Mouse (Mus musculus) embryonic facial prominence, embryonic 13.5 days (tissue): ENCODE measurements around the gene Zfp949. TPM values are rescaled to one million over a fixed set of nuclear protein-coding genes. Genes with fewer than 3 reads are reported as not detected.
A peak's percentile ranks its signal among the peaks of the same experiment; 100 is the strongest.

Experiments
- ATAC-seq: fragments of 200-750 bp; cut with Nextera tagmentation; 2 replicates; pipeline ENCODE4 v1.8.0; 2017; ENCODE audit warnings: low read depth; ENCODE audit not compliant: insufficient number of reproducible peaks, insufficient read depth, low FRiP score, low TSS enrichment
- H3K27ac ChIP-seq: fragments of 300-500 bp; sonication (generic); 2 replicates; pipeline ENCODE4 v1.5.1; 2015; ENCODE audit warnings: moderate library complexity, mild to moderate bottlenecking, inconsistent platforms
- H3K27me3 ChIP-seq: fragments of 300-500 bp; sonication (generic); 2 replicates; pipeline ENCODE4 v1.6.1; 2015; ENCODE audit warnings: mild to moderate bottlenecking, inconsistent platforms
- H3K36me3 ChIP-seq: fragments of 300-500 bp; sonication (generic); 2 replicates; pipeline ENCODE4 v1.6.1; 2015; ENCODE audit warnings: mild to moderate bottlenecking, inconsistent platforms
- H3K4me1 ChIP-seq: fragments of 300-500 bp; sonication (generic); 2 replicates; pipeline ENCODE4 v1.6.1; 2015; ENCODE audit warnings: inconsistent platforms
- H3K4me2 ChIP-seq: fragments of 300-500 bp; sonication (generic); 2 replicates; pipeline ENCODE4 v1.6.1; 2015; ENCODE audit warnings: moderate library complexity, mild to moderate bottlenecking, inconsistent platforms
- H3K4me3 ChIP-seq: fragments of 300-500 bp; sonication (generic); 2 replicates; pipeline ENCODE4 v1.5.1; 2015; ENCODE audit warnings: mild to moderate bottlenecking, inconsistent platforms
- H3K9ac ChIP-seq: fragments of 300-500 bp; sonication (generic); 2 replicates; pipeline ENCODE4 v1.6.1; 2015; ENCODE audit warnings: mild to moderate bottlenecking, inconsistent platforms
- H3K9me3 ChIP-seq: fragments of 300-500 bp; sonication (generic); 2 replicates; pipeline ENCODE4 v1.6.1; 2016; ENCODE audit warnings: inconsistent platforms
- WGBS: fragments of 180-500 bp; shearing (Covaris S2); methylation state at CpG from one replicate; pipeline ENCODE4 v1.1.7; 2015; ENCODE audit warnings: mixed read lengths; 5-methylcytosine and 5-hydroxymethylcytosine counted together
- polyA plus RNA-seq: library from polyadenylated mRNA; unstranded; fragments of >200 nt; fragmentation: Nextera tagmentation; extraction: Ambion mirVana; gene quantifications from 2 replicates; pipeline ENCODE4 v1.2.1, GENCODE M21; 2015

Zfp949 gene
- polyA plus RNA-seq, 1 experiment from 2014 or later = 17.8 TPM

DNA sequence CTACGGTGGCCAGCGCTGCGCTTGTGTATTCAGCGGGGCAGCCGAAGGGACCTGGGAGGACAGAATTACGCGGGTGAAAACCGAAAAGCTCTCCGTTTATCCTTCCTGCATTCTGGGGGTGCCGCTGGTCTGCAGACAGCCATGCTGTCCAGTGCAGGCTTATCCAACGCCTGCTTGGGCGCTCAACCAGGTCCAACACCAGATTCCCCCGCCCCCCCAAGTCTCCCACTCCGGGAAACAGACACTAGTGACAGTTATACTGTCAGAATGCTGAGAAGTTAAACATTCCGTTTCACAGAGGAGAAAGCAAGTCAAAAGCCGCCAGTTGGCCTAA lies 24.5 kb upstream of the Zfp949 start:
- Histone ChIP-seq H3K27me3 (no peaks in the 10 kb centered on the region), H3K4me2 (peak overlapping the region; percentile 65), H3K9ac (peak overlapping the region; percentile 97), H3K9me3 (no peaks in the 10 kb centered on the region), H3K36me3 (peaks cover 19% of the 10 kb centered on the region), H3K4me1 (peaks cover 15% of the 10 kb centered on the region; the same call in 1 of the 2 replicates), H3K27ac (peak overlapping the region; percentile 89), H3K4me3 (peak overlapping the region; percentile 77)
- 2% methylated on average over 16 of the region's 16 CpGs for WGBS
- no peak for ATAC-seq

- 95% methylated on average over 2 of the region's 2 CpGs for WGBS
- Histone ChIP-seq H3K9me3 (no peaks in the 10 kb centered on the region), H3K9ac (no peak overlapping the region), H3K27me3 (no peaks in the 10 kb centered on the region), H3K4me1 (peaks cover 15% of the 10 kb centered on the region; the same call in 1 of the 2 replicates), H3K36me3 (peaks cover 18% of the 10 kb centered on the region), H3K4me2 (no peak overlapping the region), H3K4me3 (no peak overlapping the region), H3K27ac (no peak overlapping the region)
- no peak for ATAC-seq
These were observed 23.5 kb upstream of the Zfp949 start for GRCm38 (mm10) chr9:88524367-88524766.

- H3K4me2 ChIP-seq = no peak overlapping the region
- H3K9me3 ChIP-seq = no peaks in the 10 kb centered on the region
- 81% methylated on average over 3 of the region's 3 CpGs for WGBS
- H3K36me3 ChIP-seq = peaks cover 14% of the 10 kb centered on the region
- H3K4me3 ChIP-seq = no peak overlapping the region
- no peaks in the 10 kb centered on the region for H3K27me3 ChIP-seq
- H3K27ac ChIP-seq = no peak overlapping the region
- ATAC-seq = no peak
- H3K4me1 ChIP-seq = peaks cover 15% of the 10 kb centered on the region; the same call in 1 of the 2 replicates
- no peak overlapping the region for H3K9ac ChIP-seq
These were observed 23.0 kb upstream of the Zfp949 start for GRCm38 (mm10) chr9:88524796-88525195.

GRCm38 (mm10) chr9:88525341-88525740 lies 22.5 kb upstream of the Zfp949 start:
- ATAC-seq = no peak
- Histone ChIP-seq H3K27ac (no peak overlapping the region), H3K27me3 (no peaks in the 10 kb centered on the region), H3K4me2 (no peak overlapping the region), H3K4me3 (no peak overlapping the region), H3K9me3 (no peaks in the 10 kb centered on the region), H3K9ac (no peak overlapping the region), H3K36me3 (peaks cover 9% of the 10 kb centered on the region), H3K4me1 (peaks cover 12% of the 10 kb centered on the region; the same call in 1 of the 2 replicates)
- WGBS = 91% methylated on average over 6 of the region's 6 CpGs

DNA sequence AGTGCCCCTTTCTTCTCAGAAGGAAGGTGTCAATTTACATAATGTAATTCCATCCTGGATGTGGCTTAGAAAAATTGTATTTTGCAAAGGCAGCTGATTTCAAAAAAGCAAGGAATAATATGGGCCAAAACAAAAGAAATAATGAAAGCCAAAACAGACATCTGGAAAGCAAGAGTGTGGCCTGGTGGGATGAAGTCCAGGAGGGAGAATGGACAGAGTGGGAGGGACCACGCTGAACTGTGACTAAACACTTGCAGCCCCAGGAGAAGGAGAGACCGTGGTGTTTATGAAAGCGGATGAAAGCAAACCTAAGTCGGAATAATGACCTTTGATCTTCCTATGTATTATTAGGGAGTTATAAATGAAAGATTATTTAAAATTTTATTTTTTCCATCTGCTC lies 19.9 kb upstream of the Zfp949 start:
- 42% methylated on average over 4 of the region's 4 CpGs for WGBS
- Histone ChIP-seq H3K36me3 (no peaks in the 10 kb centered on the region), H3K27me3 (no peaks in the 10 kb centered on the region), H3K4me1 (0 out of 2 replicates have a peak, but pooled peaks cover 2% of the 10 kb centered on the region), H3K4me3 (no peak overlapping the region), H3K9me3 (no peaks in the 10 kb centered on the region), H3K4me2 (no peak overlapping the region), H3K9ac (no peak overlapping the region), H3K27ac (no peak overlapping the region)
- no peak for ATAC-seq

DNA sequence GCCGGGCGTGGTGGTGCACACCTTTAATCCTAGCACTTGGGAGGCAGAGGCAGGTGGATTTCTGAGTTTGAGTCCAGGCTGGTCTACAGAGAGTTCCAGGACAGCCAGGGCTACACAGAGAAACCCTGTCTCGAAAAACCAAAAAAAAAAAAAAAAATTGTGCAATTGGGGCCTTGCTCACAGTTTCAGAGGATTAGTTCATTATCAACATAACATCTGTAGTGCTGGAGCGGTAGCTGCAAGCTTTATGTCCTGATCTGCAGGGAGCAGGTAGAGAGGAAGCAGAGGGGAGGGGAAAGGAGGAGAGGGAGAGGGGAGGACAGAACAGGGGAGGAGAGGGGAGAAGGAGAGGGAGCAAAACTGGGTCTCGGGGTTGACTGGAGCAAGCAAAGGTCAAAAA lies 19.1 kb upstream of the Zfp949 start:
- no peaks in the 10 kb centered on the region for H3K9me3 ChIP-seq
- no peaks in the 10 kb centered on the region for H3K27me3 ChIP-seq
- no peak overlapping the region for H3K4me3 ChIP-seq
- H3K4me1 ChIP-seq = no peaks in the 10 kb centered on the region
- H3K4me2 ChIP-seq = no peak overlapping the region
- no peak overlapping the region for H3K27ac ChIP-seq
- no peak for ATAC-seq
- H3K36me3 ChIP-seq = no peaks in the 10 kb centered on the region
- H3K9ac ChIP-seq = no peak overlapping the region
- WGBS = 78% methylated on average over 5 of the region's 5 CpGs

DNA sequence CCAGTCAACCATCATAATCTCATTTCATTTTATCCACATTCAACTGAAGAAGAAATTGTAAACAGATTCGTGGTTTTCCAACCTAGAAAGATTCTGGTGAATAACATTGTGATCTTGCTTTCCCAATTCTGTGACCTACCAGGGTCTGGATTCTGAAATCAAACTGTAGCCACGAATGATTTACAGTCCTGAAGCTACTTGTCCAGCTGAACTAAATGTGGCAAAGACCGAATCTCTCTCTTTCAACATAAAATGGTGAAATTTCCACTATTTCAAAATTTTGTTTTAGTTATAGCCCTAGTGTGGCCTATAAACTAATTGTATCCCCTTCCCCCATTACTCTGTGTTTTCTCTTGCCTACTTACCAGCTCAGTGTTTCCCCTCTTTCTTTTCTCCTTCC lies 18.2 kb upstream of the Zfp949 start:
- no peak for ATAC-seq
- H3K4me1 ChIP-seq = no peaks in the 10 kb centered on the region
- H3K9me3 ChIP-seq = no peaks in the 10 kb centered on the region
- H3K4me3 ChIP-seq = no peak overlapping the region
- 75% methylated on average over 3 of the region's 3 CpGs for WGBS
- H3K4me2 ChIP-seq = no peak overlapping the region
- H3K27me3 ChIP-seq = no peaks in the 10 kb centered on the region
- H3K36me3 ChIP-seq = no peaks in the 10 kb centered on the region
- H3K27ac ChIP-seq = no peak overlapping the region
- no peak overlapping the region for H3K9ac ChIP-seq

DNA sequence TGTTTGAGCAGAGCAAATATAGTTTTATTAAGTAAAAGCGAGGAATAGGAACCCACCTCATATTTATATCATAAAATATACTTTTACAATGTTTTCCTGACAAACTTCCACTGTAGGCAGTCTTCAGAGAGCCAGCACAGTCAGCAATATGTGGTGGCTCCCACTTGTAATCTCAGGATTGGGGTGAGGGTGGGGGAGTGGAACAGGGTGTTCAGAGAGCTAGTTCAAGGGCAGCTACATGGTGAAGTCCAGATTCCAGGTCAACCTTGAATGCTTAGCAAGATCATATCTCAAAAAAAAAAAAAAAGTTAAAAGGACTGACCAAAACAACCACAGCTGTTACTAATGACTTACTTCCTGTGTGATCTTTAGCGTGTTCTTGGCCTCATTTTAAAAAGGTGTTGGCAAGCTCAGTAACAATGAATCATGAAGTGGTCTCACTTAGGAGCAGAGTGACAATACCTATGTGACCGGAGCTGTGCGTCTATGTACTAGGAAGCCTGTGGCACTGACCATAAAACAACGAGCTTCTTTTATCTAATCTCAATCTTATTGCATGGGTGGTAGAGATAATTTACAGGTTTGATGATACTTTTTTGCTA lies 17.7 kb upstream of the Zfp949 start:
- no peaks in the 10 kb centered on the region for H3K9me3 ChIP-seq
- no peaks in the 10 kb centered on the region for H3K27me3 ChIP-seq
- no peak for ATAC-seq
- no peak overlapping the region for H3K27ac ChIP-seq
- no peaks in the 10 kb centered on the region for H3K36me3 ChIP-seq
- no peak overlapping the region for H3K4me2 ChIP-seq
- H3K4me3 ChIP-seq = no peak overlapping the region
- no peaks in the 10 kb centered on the region for H3K4me1 ChIP-seq
- WGBS = 77% methylated on average over 5 of the region's 5 CpGs
- no peak overlapping the region for H3K9ac ChIP-seq

GRCm38 (mm10) chr9:88534093-88534492 lies 13.7 kb upstream of the Zfp949 start:
- H3K27me3 ChIP-seq = no peaks in the 10 kb centered on the region
- WGBS = 95% methylated on average over 5 of the region's 5 CpGs
- H3K27ac ChIP-seq = no peak overlapping the region
- H3K36me3 ChIP-seq = no peaks in the 10 kb centered on the region
- no peak overlapping the region for H3K4me2 ChIP-seq
- H3K4me1 ChIP-seq = no peaks in the 10 kb centered on the region
- no peak overlapping the region for H3K4me3 ChIP-seq
- H3K9me3 ChIP-seq = no peaks in the 10 kb centered on the region
- no peak for ATAC-seq
- no peak overlapping the region for H3K9ac ChIP-seq

DNA sequence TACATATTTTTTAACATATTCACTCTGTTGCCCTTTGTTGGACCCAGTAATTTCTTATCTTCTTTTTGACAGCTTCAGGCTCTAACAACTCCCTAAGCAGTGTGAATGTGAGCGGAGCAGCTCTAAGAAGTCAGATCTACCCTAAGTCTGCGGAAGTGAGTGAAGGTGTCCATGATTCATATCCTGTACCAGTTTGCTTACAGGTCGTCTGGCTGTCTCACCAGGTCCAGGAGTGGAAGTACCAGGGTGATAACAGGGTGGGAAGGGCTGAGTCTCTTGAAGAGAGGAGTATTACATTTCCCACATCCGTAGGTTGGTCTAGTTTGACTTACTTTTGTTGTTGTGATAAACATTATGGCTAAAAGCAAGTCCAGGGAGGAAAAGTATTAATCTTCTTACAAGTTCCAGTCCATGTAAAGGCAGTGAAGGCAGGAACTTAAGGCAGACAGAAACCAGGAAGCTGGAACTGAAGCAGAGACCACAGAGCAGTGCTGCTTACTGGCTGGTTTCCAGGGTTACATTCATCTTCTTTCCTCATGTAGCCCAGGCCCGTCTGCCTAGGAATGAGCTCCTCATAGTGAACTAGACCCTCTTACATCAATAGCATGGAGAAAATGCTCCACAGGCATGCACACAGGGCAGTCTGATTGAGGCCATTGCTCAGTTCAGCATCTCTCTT lies 8.1 kb upstream of the Zfp949 start:
- no peak overlapping the region for H3K9ac ChIP-seq
- H3K4me3 ChIP-seq = no peak overlapping the region
- 70% methylated on average over 5 of the region's 5 CpGs for WGBS

GRCm38 (mm10) chr9:88542816-88543215 lies 5.0 kb upstream of the Zfp949 start:
- WGBS = 24% methylated on average over 2 of the region's 2 CpGs
- Histone ChIP-seq H3K27me3 (no peaks in the 10 kb centered on the region), H3K4me1 (no peaks in the 10 kb centered on the region), H3K9ac (no peak overlapping the region), H3K9me3 (no peaks in the 10 kb centered on the region), H3K36me3 (no peaks in the 10 kb centered on the region), H3K4me2 (no peak overlapping the region), H3K4me3 (no peak overlapping the region), H3K27ac (no peak overlapping the region)
- ATAC-seq = no peak

More for the DNA sequence above, 8.1 kb upstream of the Zfp949 start:
- Histone ChIP-seq H3K27ac (no peak overlapping the region), H3K9me3 (no peaks in the 10 kb centered on the region), H3K27me3 (no peaks in the 10 kb centered on the region), H3K36me3 (no peaks in the 10 kb centered on the region), H3K4me2 (no peak overlapping the region), H3K4me1 (no peaks in the 10 kb centered on the region)
- no peak for ATAC-seq

DNA sequence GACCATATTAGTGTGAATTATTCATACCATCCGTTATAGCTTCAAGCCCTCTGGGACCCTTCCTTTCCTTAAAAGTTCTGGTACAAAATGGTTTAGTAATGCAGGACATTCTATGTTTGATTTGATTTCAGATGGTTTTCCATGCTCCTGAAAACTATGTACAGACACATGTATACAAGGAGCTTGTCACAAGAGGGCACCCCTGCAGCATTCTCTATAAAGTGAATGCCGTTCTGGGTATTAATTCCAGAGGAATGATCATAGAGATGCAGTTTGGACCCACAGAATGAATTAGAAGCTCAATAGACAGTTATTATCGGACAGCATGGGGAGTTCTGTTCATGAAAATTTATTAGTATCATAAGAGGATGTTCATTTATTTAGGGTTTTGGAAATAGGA lies 2.3 kb upstream of the Zfp949 start:
- 28% methylated on average over 3 of the region's 3 CpGs for WGBS
- no peak overlapping the region for H3K27ac ChIP-seq
- ATAC-seq = no peak
- H3K36me3 ChIP-seq = no peaks in the 10 kb centered on the region
- H3K4me2 ChIP-seq = no peak overlapping the region
- H3K4me1 ChIP-seq = peaks cover 16% of the 10 kb centered on the region
- H3K4me3 ChIP-seq = no peak overlapping the region
- no peaks in the 10 kb centered on the region for H3K27me3 ChIP-seq
- no peak overlapping the region for H3K9ac ChIP-seq
- no peaks in the 10 kb centered on the region for H3K9me3 ChIP-seq
